Mouse (Mus musculus): ENCODE data around the gene Olfr1279. TPM values are rescaled to one million over a fixed set of nuclear protein-coding genes. Genes with fewer than 3 reads are reported as not detected.

The Olfr1279 gene
- polyA plus RNA-seq (2014; fragmentation: Illumina TruSeq; extraction: RNeasy Lipid Tissue Mini Kit (QIAGEN cat#74804); ENCODE audit: low read depth, low replicate concordance) = not detected

DNA sequence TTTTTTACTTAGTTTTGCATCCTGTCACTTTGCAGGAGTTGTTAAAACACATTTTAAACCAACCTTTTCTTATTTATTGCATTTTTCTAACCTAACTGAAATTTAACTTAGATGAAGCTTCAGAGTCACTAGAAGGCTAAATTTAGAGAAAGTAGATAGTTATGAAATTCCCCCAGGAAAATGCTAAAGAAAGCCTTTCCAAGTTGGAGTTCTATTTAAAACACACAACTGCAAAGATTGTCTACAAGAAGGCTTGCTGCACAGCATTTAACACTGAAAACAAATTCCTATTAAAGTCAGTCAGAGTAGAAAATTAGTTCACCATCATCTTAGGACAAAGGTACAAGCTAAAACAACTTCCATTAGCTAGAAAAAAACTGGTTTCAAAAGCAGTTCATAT is at the start of gene Olfr1279:
Gene Olfr1279 (plus strand): TSS at position 262 of the 400 bp plus-strand sequence.

DNA sequence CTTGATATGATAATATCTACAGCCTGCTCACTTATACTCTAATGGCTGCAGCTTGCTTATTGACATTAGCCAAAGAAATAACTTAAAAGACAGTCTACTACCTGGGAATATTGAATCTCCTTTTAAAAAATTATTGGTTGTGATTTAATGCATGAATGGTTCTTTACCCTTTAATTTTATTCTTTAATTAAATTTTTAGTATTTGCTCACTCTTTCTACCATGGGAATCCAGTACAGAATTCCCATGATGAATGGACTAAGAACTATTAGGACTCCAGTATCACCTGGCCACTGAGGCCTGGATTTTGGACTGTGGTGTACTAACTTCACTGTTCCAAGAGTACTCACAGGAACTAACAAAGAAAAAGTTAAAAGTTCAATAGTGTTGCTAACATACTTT is 46.2 kb upstream of the Olfr1279 start, which contains the start of gene Olfr1276:
Gene Olfr1276 (plus strand): TSS at position 301 of the 400 bp plus-strand sequence.

GRCm38 (mm10) chr2:111274006-111274405 is 26.4 kb upstream of the Olfr1279 start, which contains the start of gene Olfr1277:
Gene Olfr1277, minus strand, starts transcription at chr2:111274106.

DNA sequence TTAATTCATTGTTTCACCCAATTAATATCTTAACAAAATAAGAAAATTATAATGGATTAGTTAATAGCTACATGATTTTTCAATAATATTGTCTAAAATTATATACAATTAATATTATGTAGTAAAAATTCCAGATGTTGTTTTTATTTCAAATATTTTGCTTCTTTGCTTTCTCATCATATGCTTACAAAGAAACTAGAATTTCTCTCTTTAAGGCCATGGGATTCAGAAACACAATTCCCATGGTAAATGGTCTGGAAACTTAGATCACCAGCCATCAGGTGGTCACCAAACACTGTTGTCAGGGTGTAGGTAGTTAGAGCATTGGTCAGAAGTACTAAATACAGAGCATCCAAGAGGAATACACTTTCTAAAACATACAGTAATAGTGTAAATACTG is 10.6 kb upstream of the Olfr1279 start, which contains the start of gene Olfr1278:
Gene Olfr1278 (plus strand): TSS at position 301 of the 400 bp plus-strand sequence.

DNA sequence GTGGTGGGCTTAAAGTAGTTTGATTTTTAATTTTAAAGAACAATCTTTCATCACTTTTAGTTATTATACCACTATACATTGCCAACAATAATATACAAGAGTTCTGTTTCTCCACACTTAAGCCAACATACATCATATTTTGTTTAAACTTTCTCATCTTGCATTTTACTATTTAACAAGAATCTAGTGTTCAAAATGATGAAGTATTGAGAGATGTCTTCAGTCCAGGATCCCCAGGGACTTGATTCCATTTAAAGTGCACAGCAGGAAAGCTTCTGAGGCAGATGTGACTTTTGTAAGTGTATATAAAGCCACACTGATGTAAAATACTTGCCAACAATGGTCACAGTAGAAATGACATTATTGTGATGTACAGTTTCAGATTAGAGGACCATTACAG is 13.3 kb downstream of the Olfr1279 start, which contains the start of gene Olfr1280:
Gene Olfr1280 (plus strand): TSS at position 301 of the 400 bp plus-strand sequence.

DNA sequence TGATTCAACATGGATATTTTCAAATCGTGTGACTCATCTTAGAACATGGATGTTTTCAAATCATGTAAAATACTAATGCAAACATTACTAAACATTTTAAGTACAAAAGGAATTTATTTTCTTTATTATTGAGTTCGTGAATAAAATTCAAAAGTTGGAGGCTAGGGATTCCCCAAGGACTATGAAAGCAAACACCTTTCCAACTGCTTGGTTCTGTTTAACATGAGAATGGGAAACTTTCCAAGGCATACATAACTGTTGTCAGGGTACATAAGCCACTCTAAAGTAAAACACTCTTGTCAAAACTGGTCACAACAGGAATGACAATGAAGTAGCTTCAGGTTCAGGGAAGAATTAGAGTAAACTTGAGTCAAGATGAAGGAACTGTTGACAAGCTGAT is 25.8 kb downstream of the Olfr1279 start, which contains the start of gene Olfr1281:
Gene Olfr1281 (plus strand): TSS at position 301 of the 400 bp plus-strand sequence.

DNA sequence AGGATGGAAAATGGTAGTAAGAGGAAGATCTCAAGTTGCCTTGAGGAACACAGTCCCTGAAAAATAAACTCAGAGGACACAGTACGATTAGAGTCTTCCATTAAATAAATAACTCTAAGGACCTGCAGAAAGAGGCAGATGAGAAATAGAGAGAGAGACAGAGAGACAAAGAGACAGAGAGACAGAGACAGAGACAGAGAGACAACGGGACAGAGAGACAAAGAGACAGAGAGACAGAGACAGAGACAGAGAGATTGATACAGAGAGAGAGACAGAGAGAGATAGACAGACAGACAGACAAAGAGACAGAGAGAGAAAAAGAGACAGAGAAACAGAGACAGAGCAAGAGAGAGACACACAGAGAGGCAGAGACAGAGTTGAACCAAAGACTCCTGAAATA is 35.5 kb downstream of the Olfr1279 start, which contains the start of gene Olfr1282:
Gene Olfr1282 (minus strand): TSS at position 101 of the 400 bp plus-strand sequence.

Other genes starting within 250 kb of the Olfr1279 start
- not detected for gene Gm13941, start 194.7 kb upstream of the Olfr1279 start, polyA plus RNA-seq (2014; fragmentation: Illumina TruSeq; extraction: RNeasy Lipid Tissue Mini Kit (QIAGEN cat#74804); ENCODE audit: low read depth, low replicate concordance)
- gene Gm15130, start 147.7 kb upstream of the Olfr1279 start, polyA plus RNA-seq (2014; fragmentation: Illumina TruSeq; extraction: RNeasy Lipid Tissue Mini Kit (QIAGEN cat#74804); ENCODE audit: low read depth, low replicate concordance) = not detected
- gene 4930430A15Rik, start 71.0 kb upstream of the Olfr1279 start, polyA plus RNA-seq (2014; fragmentation: Illumina TruSeq; extraction: RNeasy Lipid Tissue Mini Kit (QIAGEN cat#74804); ENCODE audit: low read depth, low replicate concordance) = not detected
- gene Olfr1275, start 65.3 kb upstream of the Olfr1279 start, polyA plus RNA-seq (2014; fragmentation: Illumina TruSeq; extraction: RNeasy Lipid Tissue Mini Kit (QIAGEN cat#74804); ENCODE audit: low read depth, low replicate concordance) = not detected
- not detected for gene Olfr1276, start 46.1 kb upstream of the Olfr1279 start, polyA plus RNA-seq (2014; fragmentation: Illumina TruSeq; extraction: RNeasy Lipid Tissue Mini Kit (QIAGEN cat#74804); ENCODE audit: low read depth, low replicate concordance)
- not detected for gene Olfr1277, start 26.5 kb upstream of the Olfr1279 start, polyA plus RNA-seq (2014; fragmentation: Illumina TruSeq; extraction: RNeasy Lipid Tissue Mini Kit (QIAGEN cat#74804); ENCODE audit: low read depth, low replicate concordance)
- not detected for gene Olfr1278, start 10.5 kb upstream of the Olfr1279 start, polyA plus RNA-seq (2014; fragmentation: Illumina TruSeq; extraction: RNeasy Lipid Tissue Mini Kit (QIAGEN cat#74804); ENCODE audit: low read depth, low replicate concordance)
- not detected for gene Olfr1280, start 13.4 kb downstream of the Olfr1279 start, polyA plus RNA-seq (2014; fragmentation: Illumina TruSeq; extraction: RNeasy Lipid Tissue Mini Kit (QIAGEN cat#74804); ENCODE audit: low read depth, low replicate concordance)
- not detected for gene Olfr1281, start 25.9 kb downstream of the Olfr1279 start, polyA plus RNA-seq (2014; fragmentation: Illumina TruSeq; extraction: RNeasy Lipid Tissue Mini Kit (QIAGEN cat#74804); ENCODE audit: low read depth, low replicate concordance)
- not detected for gene Olfr1282, start 35.4 kb downstream of the Olfr1279 start, polyA plus RNA-seq (2014; fragmentation: Illumina TruSeq; extraction: RNeasy Lipid Tissue Mini Kit (QIAGEN cat#74804); ENCODE audit: low read depth, low replicate concordance)
- gene Olfr1283, start 66.2 kb downstream of the Olfr1279 start, polyA plus RNA-seq (2014; fragmentation: Illumina TruSeq; extraction: RNeasy Lipid Tissue Mini Kit (QIAGEN cat#74804); ENCODE audit: low read depth, low replicate concordance) = not detected
- gene Olfr1284, start 74.9 kb downstream of the Olfr1279 start, polyA plus RNA-seq (2014; fragmentation: Illumina TruSeq; extraction: RNeasy Lipid Tissue Mini Kit (QIAGEN cat#74804); ENCODE audit: low read depth, low replicate concordance) = not detected
- gene Olfr1286, start 122.5 kb downstream of the Olfr1279 start, polyA plus RNA-seq (2014; fragmentation: Illumina TruSeq; extraction: RNeasy Lipid Tissue Mini Kit (QIAGEN cat#74804); ENCODE audit: low read depth, low replicate concordance) = not detected
- not detected for gene Olfr1287, start 148.5 kb downstream of the Olfr1279 start, polyA plus RNA-seq (2014; fragmentation: Illumina TruSeq; extraction: RNeasy Lipid Tissue Mini Kit (QIAGEN cat#74804); ENCODE audit: low read depth, low replicate concordance)
- not detected for gene Olfr1288, start 173.5 kb downstream of the Olfr1279 start, polyA plus RNA-seq (2014; fragmentation: Illumina TruSeq; extraction: RNeasy Lipid Tissue Mini Kit (QIAGEN cat#74804); ENCODE audit: low read depth, low replicate concordance)
- not detected for gene Olfr1289, start 180.2 kb downstream of the Olfr1279 start, polyA plus RNA-seq (2014; fragmentation: Illumina TruSeq; extraction: RNeasy Lipid Tissue Mini Kit (QIAGEN cat#74804); ENCODE audit: low read depth, low replicate concordance)
- not detected for gene Olfr1290, start 193.2 kb downstream of the Olfr1279 start, polyA plus RNA-seq (2014; fragmentation: Illumina TruSeq; extraction: RNeasy Lipid Tissue Mini Kit (QIAGEN cat#74804); ENCODE audit: low read depth, low replicate concordance)
- gene Olfr1291-ps1, start 196.5 kb downstream of the Olfr1279 start, polyA plus RNA-seq (2014; fragmentation: Illumina TruSeq; extraction: RNeasy Lipid Tissue Mini Kit (QIAGEN cat#74804); ENCODE audit: low read depth, low replicate concordance) = not detected
- not detected for gene Olfr1293-ps, start 224.6 kb downstream of the Olfr1279 start, polyA plus RNA-seq (2014; fragmentation: Illumina TruSeq; extraction: RNeasy Lipid Tissue Mini Kit (QIAGEN cat#74804); ENCODE audit: low read depth, low replicate concordance)
- not detected for gene Olfr1294, start 239.7 kb downstream of the Olfr1279 start, polyA plus RNA-seq (2014; fragmentation: Illumina TruSeq; extraction: RNeasy Lipid Tissue Mini Kit (QIAGEN cat#74804); ENCODE audit: low read depth, low replicate concordance)

Measured in kidney, adult 10 weeks (tissue).